Mouse (Mus musculus): ENCODE data around the gene 4931428F04Rik.
"Not testable (repeated sequence)": the region's sequence is repeated elsewhere in the genome, so short reads cannot be mapped to it uniquely, and the experiment has no call there.

The 4931428F04Rik gene

GRCm38 (mm10) chr8:105308428-105308827 lies 18.8 kb upstream of the 4931428F04Rik start:
- in situ Hi-C loops (cut with MboI; ENCODE audit: low sequenced_read_pairs), result no loop called here

- in situ Hi-C loops (cut with MboI; ENCODE audit: low sequenced_read_pairs), result no loop called here
These were observed 18.0 kb upstream of the 4931428F04Rik start for GRCm38 (mm10) chr8:105307670-105308069.

- in situ Hi-C loops (cut with MboI; ENCODE audit: low sequenced_read_pairs), result no loop called here
These were observed 16.6 kb upstream of the 4931428F04Rik start for GRCm38 (mm10) chr8:105306146-105306691.

- in situ Hi-C loops (cut with MboI; ENCODE audit: low sequenced_read_pairs), result no loop called here
These were observed 15.8 kb upstream of the 4931428F04Rik start, which contains the start of gene Elmo3 for GRCm38 (mm10) chr8:105305211-105306145. Gene Elmo3 (plus strand): TSS chr8:105305601.

- in situ Hi-C loops (cut with MboI; ENCODE audit: low sequenced_read_pairs), result no loop called here
These were observed 14.9 kb upstream of the 4931428F04Rik start for GRCm38 (mm10) chr8:105304325-105305210.

- in situ Hi-C loops (cut with MboI; ENCODE audit: low sequenced_read_pairs), result no loop called here
These were observed 14.2 kb upstream of the 4931428F04Rik start for GRCm38 (mm10) chr8:105303874-105304273.

GRCm38 (mm10) chr8:105303396-105303795 lies 13.7 kb upstream of the 4931428F04Rik start:
- in situ Hi-C loops (cut with MboI; ENCODE audit: low sequenced_read_pairs), result no loop called here

GRCm38 (mm10) chr8:105299962-105300361 lies 10.3 kb upstream of the 4931428F04Rik start:
- in situ Hi-C loops (cut with MboI; ENCODE audit: low sequenced_read_pairs), result no loop called here

GRCm38 (mm10) chr8:105298351-105299252 lies 8.9 kb upstream of the 4931428F04Rik start:
- in situ Hi-C loops (cut with MboI; ENCODE audit: low sequenced_read_pairs), result no loop called here

GRCm38 (mm10) chr8:105297511-105298192 lies 8.0 kb upstream of the 4931428F04Rik start, which contains the start of gene E2f4:
Gene E2f4 (plus strand): TSS chr8:105297663.
- in situ Hi-C loops (cut with MboI; ENCODE audit: low sequenced_read_pairs), result no loop called here

GRCm38 (mm10) chr8:105295895-105296573 lies 6.4 kb upstream of the 4931428F04Rik start, which contains the start of gene Exoc3l:
Gene Exoc3l (minus strand): TSS chr8:105296101.
- in situ Hi-C loops (cut with MboI; ENCODE audit: low sequenced_read_pairs), result no loop called here

GRCm38 (mm10) chr8:105295256-105295655 lies 5.6 kb upstream of the 4931428F04Rik start:
- in situ Hi-C loops (cut with MboI; ENCODE audit: low sequenced_read_pairs), result no loop called here

- in situ Hi-C loops (cut with MboI; ENCODE audit: low sequenced_read_pairs), result no loop called here
These were observed 5.1 kb upstream of the 4931428F04Rik start for GRCm38 (mm10) chr8:105294776-105295175.

- in situ Hi-C loops (cut with MboI; ENCODE audit: low sequenced_read_pairs), result no loop called here
These were observed 3.7 kb upstream of the 4931428F04Rik start for GRCm38 (mm10) chr8:105293405-105293804.

- in situ Hi-C loops (cut with MboI; ENCODE audit: low sequenced_read_pairs), result no loop called here
These were observed 2.8 kb upstream of the 4931428F04Rik start for GRCm38 (mm10) chr8:105292471-105292870.

- in situ Hi-C loops (cut with MboI; ENCODE audit: low sequenced_read_pairs), result not testable (repeated sequence)
These were observed 2.1 kb upstream of the 4931428F04Rik start for GRCm38 (mm10) chr8:105291802-105292201.

- in situ Hi-C loops (cut with MboI; ENCODE audit: low sequenced_read_pairs), result not testable (repeated sequence)
These were observed 1.7 kb upstream of the 4931428F04Rik start for GRCm38 (mm10) chr8:105291364-105291763.

GRCm38 (mm10) chr8:105290554-105291314 lies 1.1 kb upstream of the 4931428F04Rik start:
- in situ Hi-C loops (cut with MboI; ENCODE audit: low sequenced_read_pairs), result no loop called here
